Mouse (Mus musculus) CH12.LX (cell line): ENCODE results near the gene Pdgfa. TPM values are rescaled to one million over a fixed set of nuclear protein-coding genes. Genes with fewer than 3 reads are reported as not detected.

ENCODE experiments used
- DNase-seq: peaks from one replicate; pipeline ENCODE4 v3.0.0-alpha.2; 2013; ENCODE audit errors: extremely low read depth
- H3K27ac ChIP-seq: 2 replicates; pipeline ENCODE4 v1.5.1; 2012; ENCODE audit warnings: low read depth, mild to moderate bottlenecking, control low read depth, moderate library complexity; ENCODE audit not compliant: insufficient read depth
- H3K27me3 ChIP-seq: replicated peaks from 2 replicates; pipeline ENCODE3; 2012; ENCODE audit warnings: inconsistent platforms
- H3K36me3 ChIP-seq, 2 experiments: replicated peaks in 1 of 2; 2 replicates each; pipeline versions ENCODE3 to v1.6.1; 2012; ENCODE audit warnings: inconsistent platforms in 1 of 2, low read length in 1 of 2, mild to moderate bottlenecking in 1 of 2, mixed read lengths in 1 of 2, moderate library complexity in 1 of 2; ENCODE audit not compliant: control insufficient read depth in 1 of 2, insufficient read depth in 1 of 2
- H3K4me1 ChIP-seq, 2 experiments: 2 replicates each; pipeline ENCODE4 v1.6.1; 2012; ENCODE audit warnings: inconsistent platforms in 1 of 2, moderate library complexity in 1 of 2; ENCODE audit not compliant: insufficient read depth in 2 of 2, control insufficient read depth in 1 of 2
- H3K4me2 ChIP-seq: 2 replicates; pipeline ENCODE4 v1.6.1; 2012; ENCODE audit warnings: low read depth, mild to moderate bottlenecking, control low read depth; ENCODE audit not compliant: poor library complexity, insufficient read depth, severe bottlenecking
- H3K4me3 ChIP-seq, 3 experiments: fragments of 150-350 bp in 1 of 3; sonication (generic) in 1 of 3; replicated peaks in 1 of 3; 2 replicates each; pipeline versions ENCODE3 to v1.5.1; 2011 to 2012; ENCODE audit warnings: low read depth in 2 of 3, low read length in 2 of 3, mild to moderate bottlenecking in 2 of 3, moderate library complexity in 2 of 3, control low read depth in 1 of 3, improper control_type of control experiment in 1 of 3, inconsistent platforms in 1 of 3, mixed read lengths in 1 of 3; ENCODE audit not compliant: poor library complexity in 1 of 3
- H3K79me2 ChIP-seq: replicated peaks from 2 replicates; pipeline ENCODE4 v1.6.1; 2012; ENCODE audit warnings: mild to moderate bottlenecking, moderate library complexity; ENCODE audit not compliant: control insufficient read depth, poor library complexity, insufficient read depth, severe bottlenecking; ENCODE audit errors: extremely low read depth
- H3K9ac ChIP-seq: 2 replicates; pipeline ENCODE4 v1.6.1; 2012; ENCODE audit warnings: low read depth, mild to moderate bottlenecking, control low read depth, moderate library complexity; ENCODE audit not compliant: insufficient read depth
- H3K9me3 ChIP-seq: replicated peaks from 2 replicates; pipeline ENCODE3; 2012; ENCODE audit warnings: low read length, inconsistent platforms, mixed read lengths
- CTCF ChIP-seq, 2 experiments: IDR thresholded peaks in 1 of 2; conservative IDR thresholded peaks in 1 of 2; 2 replicates each; pipeline ENCODE4 v1.5.1; 2011 to 2012; ENCODE audit warnings: low read depth in 2 of 2, low read length in 2 of 2, improper control_type of control experiment in 1 of 2, inconsistent platforms in 1 of 2, mild to moderate bottlenecking in 1 of 2, moderate library complexity in 1 of 2
- E2F4 ChIP-seq: IDR thresholded peaks from 2 replicates; pipeline ENCODE4 v1.6.1; 2011; ENCODE audit warnings: low read depth, low read length, improper control_type of control experiment; ENCODE audit not compliant: insufficient replicate concordance
- GABPA ChIP-seq: IDR thresholded peaks from 2 replicates; pipeline ENCODE4 v1.6.1; 2012; ENCODE audit warnings: low read depth, low read length, improper control_type of control experiment, inconsistent platforms; ENCODE audit not compliant: insufficient replicate concordance
- IRF4 ChIP-seq: IDR thresholded peaks from 2 replicates; pipeline ENCODE4 v1.6.1; 2014; ENCODE audit warnings: low read depth, mild to moderate bottlenecking, inconsistent platforms, low read length, improper control_type of control experiment
- JUND ChIP-seq: conservative IDR thresholded peaks from 2 replicates; pipeline ENCODE4 v1.6.1; 2011; ENCODE audit warnings: low read depth, low read length, improper control_type of control experiment
- KAT2A ChIP-seq: IDR thresholded peaks from 2 replicates; pipeline ENCODE4 v1.6.1; 2012; ENCODE audit warnings: low read length, improper control_type of control experiment, inconsistent platforms; ENCODE audit not compliant: insufficient replicate concordance
- MAFK ChIP-seq: IDR thresholded peaks from 2 replicates; pipeline ENCODE4 v1.6.1; 2011; ENCODE audit warnings: low read length, improper control_type of control experiment; ENCODE audit not compliant: insufficient replicate concordance
- MAX ChIP-seq: IDR thresholded peaks from 2 replicates; pipeline ENCODE4 v1.6.1; 2011; ENCODE audit warnings: low read length, improper control_type of control experiment
- MAZ ChIP-seq: IDR thresholded peaks from 2 replicates; pipeline ENCODE4 v1.6.1; 2012; ENCODE audit warnings: low read depth, mild to moderate bottlenecking, inconsistent platforms, low read length, improper control_type of control experiment, moderate library complexity
- MXI1 ChIP-seq: IDR thresholded peaks from 2 replicates; pipeline ENCODE4 v1.6.1; 2011; ENCODE audit warnings: mild to moderate bottlenecking, low read depth, low read length, improper control_type of control experiment
- MYC ChIP-seq: IDR thresholded peaks from 2 replicates; pipeline ENCODE4 v1.6.1; 2011; ENCODE audit warnings: low read depth, mild to moderate bottlenecking, improper control_type of control experiment, low read length
- RAD21 ChIP-seq: IDR thresholded peaks from 2 replicates; pipeline ENCODE4 v1.6.1; 2011; ENCODE audit warnings: low read depth, mild to moderate bottlenecking, low read length, improper control_type of control experiment, moderate library complexity
- RCOR1 ChIP-seq: conservative IDR thresholded peaks from 2 replicates; pipeline ENCODE4 v1.6.1; 2012; ENCODE audit warnings: low read depth, mild to moderate bottlenecking, inconsistent platforms, low read length, improper control_type of control experiment
- SIN3A ChIP-seq: IDR thresholded peaks from 2 replicates; pipeline ENCODE4 v1.6.1; 2012; ENCODE audit warnings: low read length, improper control_type of control experiment, inconsistent platforms
- TCF12 ChIP-seq: IDR thresholded peaks from 2 replicates; pipeline ENCODE4 v1.6.1; 2014; ENCODE audit warnings: low read depth, mild to moderate bottlenecking, inconsistent platforms, low read length, improper control_type of control experiment
- UBTF ChIP-seq: IDR thresholded peaks from 2 replicates; pipeline ENCODE4 v1.6.1; 2012; ENCODE audit warnings: low read depth, mild to moderate bottlenecking, inconsistent platforms, low read length, improper control_type of control experiment, moderate library complexity
- ZKSCAN1 ChIP-seq: IDR thresholded peaks from 2 replicates; pipeline ENCODE4 v1.6.1; 2012; ENCODE audit warnings: low read depth, inconsistent platforms, low read length, improper control_type of control experiment, borderline replicate concordance
- ZMIZ1 ChIP-seq: IDR thresholded peaks from 2 replicates; pipeline ENCODE4 v1.6.1; 2012; ENCODE audit warnings: low read depth, mild to moderate bottlenecking, inconsistent platforms, low read length, improper control_type of control experiment
- ZNF384 ChIP-seq: IDR thresholded peaks from 2 replicates; pipeline ENCODE4 v1.6.1; 2012; ENCODE audit warnings: low read depth, low read length, improper control_type of control experiment, inconsistent platforms
- dilution Hi-C: fragments of 300-500 bp; cut with MboI; formaldehyde crosslinking; loops from 2 replicates; pipeline ENCODE4 v1.14.3; 2020; ENCODE audit warnings: low sequenced_read_pairs; ENCODE audit not compliant: extremely low pct_unique_long_range_greater_than_20kb, extremely low pct_ligation_motif_present
- in situ Hi-C: fragments of 300-500 bp; cut with MboI; formaldehyde crosslinking; loops from 3 replicates; pipeline ENCODE4 v1.14.3; 2019; ENCODE audit warnings: low sequenced_read_pairs, low pct_ligation_motif_present, low pct_unique_long_range_greater_than_20kb, mixed read lengths
- polyA plus RNA-seq: library from polyadenylated mRNA; unstranded; fragments of >175 nt; gene quantifications from 2 replicates; pipeline ENCODE4 v1.2.1, GENCODE M21; 2012; ENCODE audit warnings: low read depth; ENCODE audit not compliant: insufficient read length
- total RNA-seq, 2 experiments: library from RNA; depleted of rRNA; stranded (reverse); fragments of 300-350 nt in 1 of 2; fragments of >200 nt in 1 of 2; gene quantifications; 2 replicates each; pipeline ENCODE4 v1.2.3; 2012 to 2014

Pdgfa gene
- total and polyA plus RNA-seq, 3 experiments, result 26.5 to 30.7 (median 27.5) TPM

DNA sequence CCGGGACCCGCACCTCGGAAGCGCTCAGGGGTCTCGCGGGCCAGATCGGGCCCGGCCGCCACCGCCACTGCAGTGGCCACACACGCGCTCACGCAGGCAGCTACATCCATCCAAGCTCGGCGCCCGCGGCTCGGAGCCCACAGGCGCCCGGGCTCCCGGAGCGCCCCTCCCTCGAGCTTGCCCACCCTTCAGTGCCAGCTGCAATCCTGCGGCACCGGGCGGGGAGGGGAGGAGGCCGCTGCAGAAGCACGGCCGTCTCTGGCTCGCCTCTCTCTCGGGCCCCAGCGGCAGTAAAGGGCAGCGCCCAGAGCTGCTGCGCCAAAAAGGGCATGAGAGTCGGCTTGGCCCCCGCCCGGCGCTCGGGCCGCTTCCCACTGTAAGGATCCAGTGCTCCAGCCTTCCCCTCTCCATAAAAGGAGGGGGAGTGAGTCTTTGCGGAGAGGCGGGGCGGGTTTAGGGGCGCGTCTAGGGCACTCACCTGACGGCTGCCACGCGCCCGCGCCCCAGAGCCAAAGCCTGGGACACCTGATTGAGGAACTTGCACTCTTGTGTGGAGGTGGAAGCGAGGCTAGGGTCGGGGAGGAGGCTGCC, 1.4 kb downstream of the Pdgfa start:
- dilution Hi-C loops (no loop called here), in situ Hi-C loops (no loop called here)
- H3K27ac ChIP-seq, result peak overlapping the region; percentile 31; the same call in 1 of the 2 replicates
- no peak for DNase-seq
- H3K36me3 ChIP-seq, result peaks cover 4 to 30% of the 10 kb centered on the region in 2 experiments
- peak overlapping the region; percentile 45 to 88 (median 83) for H3K4me3 ChIP-seq
- TF ChIP-seq MAZ (peak; percentile 32; the same call in 1 of the 2 replicates), ZNF384 (no peak), ZMIZ1 (no peak), MXI1 (peak; percentile 58; the same call in 1 of the 2 replicates), IRF4 (no peak), GABPA (no peak), ZKSCAN1 (no peak), RAD21 (no peak; the same call in 1 of the 2 replicates), E2F4 (no peak), CTCF (conservative IDR thresholded peaks at IDR 0.05 in 1 of 2, IDR thresholded peaks at IDR 0.05 in 1 of 2; ENCODE audit: low read depth in 2 of 2, low read length in 2 of 2) (peak in 1 of 2 experiments; percentile 17; a peak in 2 of 4 replicates), TCF12 (peak; percentile 36; the same call in 1 of the 2 replicates), JUND (no peak), SIN3A (peak; percentile 16; the same call in 1 of the 2 replicates), MAX (no peak), KAT2A (no peak), MAFK (no peak), RCOR1 (no peak), MYC (no peak), UBTF (peak; percentile 95)
- peaks cover 11% of the 10 kb centered on the region for H3K79me2 ChIP-seq
- H3K4me1 ChIP-seq, result peaks cover 4 to 37% of the 10 kb centered on the region in 2 experiments; a peak in 3 of 4 replicates
- peak overlapping the region; percentile 21 for H3K4me2 ChIP-seq
- peaks cover 10% of the 10 kb centered on the region for H3K9me3 ChIP-seq
- H3K27me3 ChIP-seq, result no peaks in the 10 kb centered on the region
- H3K9ac ChIP-seq, result peak overlapping the region; percentile 91
